Mouse (Mus musculus): ENCODE results near the gene Nsl1. TPM values are rescaled to one million over a fixed set of nuclear protein-coding genes. Genes with fewer than 3 reads are reported as not detected.

Gene Nsl1
- total RNA-seq, 2 experiments from 2014 or later = 0.38 to 0.47 TPM

DNA sequence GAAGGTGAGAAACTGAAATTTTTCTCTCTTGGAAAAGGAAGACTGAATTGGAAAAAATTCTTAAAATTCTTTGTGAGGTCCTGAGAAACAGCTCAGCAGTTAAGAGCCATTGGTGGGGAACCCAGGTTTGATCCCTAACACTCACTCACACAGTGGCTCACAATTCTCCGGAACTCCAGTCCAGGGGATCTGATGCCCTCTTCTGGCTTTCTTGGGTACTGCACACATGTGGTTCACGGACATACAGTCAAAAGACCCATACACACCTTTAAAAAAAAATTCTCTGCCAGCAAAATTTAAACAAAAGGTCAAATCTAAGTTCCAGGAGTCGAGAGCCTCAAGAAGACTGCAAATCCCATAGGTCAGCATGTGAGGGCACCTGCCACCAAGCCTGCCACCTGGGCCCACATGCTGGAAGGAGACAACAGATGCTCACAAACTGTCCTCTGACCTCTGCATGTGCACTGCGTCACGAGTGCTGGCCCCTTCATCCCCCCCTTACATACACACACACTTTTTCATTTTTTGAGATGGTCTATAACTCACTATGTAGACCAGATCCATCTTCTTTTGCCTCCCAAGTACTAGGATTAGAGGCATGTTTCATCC lies 22.2 kb downstream of the Nsl1 start:
- intact Hi-C loops (cut with DNase I) = no loop called here
- Histone ChIP-seq H3K27ac (no peak overlapping the region), H3K4me3 (no peak overlapping the region)
- TF ChIP-seq CTCF (IDR thresholded peaks at IDR 0.05) = peak; percentile 67
- DNase-seq (ENCODE audit: extremely low spot score in 1 of 2, low spot score in 2 of 2) = peak; percentile 20 to 32

DNA sequence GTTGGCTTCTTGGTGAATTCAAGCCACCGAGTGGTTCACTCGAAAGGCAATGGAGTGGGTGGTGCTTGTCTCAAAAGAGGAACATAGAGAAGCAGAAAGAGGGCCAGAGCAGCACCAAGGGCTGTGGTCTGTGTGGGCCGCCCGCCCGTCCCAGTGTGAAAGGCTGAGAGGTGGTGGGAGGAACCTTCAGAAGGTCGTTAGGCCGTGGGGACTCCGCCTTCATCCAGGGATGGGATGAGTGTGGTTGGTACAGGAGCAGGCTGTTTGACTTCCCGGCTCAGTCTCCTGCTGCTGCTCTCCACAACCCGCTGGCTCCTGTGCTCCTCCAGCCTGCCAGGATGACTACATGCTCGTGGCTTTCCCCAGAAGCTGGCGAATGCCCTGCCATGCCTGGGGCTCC lies 22.8 kb downstream of the Nsl1 start:
- no peak for DNase-seq (ENCODE audit: extremely low spot score in 1 of 2, low spot score in 2 of 2)
- Histone ChIP-seq H3K27ac (no peak overlapping the region), H3K4me3 (no peak overlapping the region)
- intact Hi-C loops (cut with DNase I) = no loop called here
- TF ChIP-seq CTCF (IDR thresholded peaks at IDR 0.05) = no peak

DNA sequence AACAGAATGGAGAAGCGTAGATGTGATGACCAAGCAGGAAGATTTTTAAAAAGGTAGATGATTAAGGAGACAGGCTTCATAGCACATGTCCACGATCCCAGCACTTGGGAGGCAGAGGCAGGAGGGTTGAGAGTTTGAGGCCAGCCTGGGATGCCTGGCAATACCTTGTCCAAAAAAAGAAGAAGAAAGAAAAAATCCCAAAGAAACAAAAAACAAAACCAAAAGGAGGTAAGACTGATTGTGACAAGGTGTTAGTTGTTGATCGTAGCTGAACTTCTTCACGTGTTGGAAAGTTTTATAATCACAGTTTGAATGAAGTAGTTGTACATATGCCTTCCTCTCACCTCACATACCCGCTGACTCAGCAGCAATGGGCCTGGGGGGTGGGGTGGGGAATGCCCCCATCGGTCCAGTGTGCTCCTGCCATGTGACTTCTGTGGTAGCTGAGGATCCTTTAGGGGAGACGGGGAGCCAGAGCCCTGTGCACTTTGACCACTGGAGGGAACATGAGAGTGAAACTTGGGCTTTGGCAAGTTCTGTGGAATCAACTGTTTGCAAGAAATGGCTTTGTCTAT lies 23.6 kb downstream of the Nsl1 start:
- Histone ChIP-seq H3K4me3 (no peak overlapping the region), H3K27ac (no peak overlapping the region)
- intact Hi-C loops (cut with DNase I) = no loop called here
- no peak for TF ChIP-seq CTCF (IDR thresholded peaks at IDR 0.05)
- no peak for DNase-seq (ENCODE audit: extremely low spot score in 1 of 2, low spot score in 2 of 2)

DNA sequence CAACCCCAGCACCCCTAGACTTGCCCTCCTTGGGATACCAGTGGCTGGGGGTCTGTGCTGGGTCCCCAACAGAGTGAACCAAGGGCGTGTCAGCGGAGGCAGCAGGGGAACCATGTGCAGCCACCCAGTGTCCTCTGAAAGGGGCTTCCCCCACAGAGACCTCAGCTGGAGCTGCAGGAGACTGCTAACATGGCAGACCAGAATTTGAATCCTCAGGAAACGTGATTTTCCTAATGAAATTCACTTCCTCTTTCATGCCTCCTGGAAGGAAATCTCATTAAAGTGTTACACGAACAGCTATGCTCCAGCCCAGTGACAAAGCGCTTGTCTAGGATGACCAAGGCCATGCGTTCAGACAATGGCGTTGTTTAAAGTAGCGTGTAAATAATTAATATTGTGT lies 24.1 kb downstream of the Nsl1 start:
- Histone ChIP-seq H3K4me3 (no peak overlapping the region), H3K27ac (no peak overlapping the region)
- no peak for DNase-seq (ENCODE audit: extremely low spot score in 1 of 2, low spot score in 2 of 2)
- intact Hi-C loops (cut with DNase I) = no loop called here
- TF ChIP-seq CTCF (IDR thresholded peaks at IDR 0.05) = no peak

DNA sequence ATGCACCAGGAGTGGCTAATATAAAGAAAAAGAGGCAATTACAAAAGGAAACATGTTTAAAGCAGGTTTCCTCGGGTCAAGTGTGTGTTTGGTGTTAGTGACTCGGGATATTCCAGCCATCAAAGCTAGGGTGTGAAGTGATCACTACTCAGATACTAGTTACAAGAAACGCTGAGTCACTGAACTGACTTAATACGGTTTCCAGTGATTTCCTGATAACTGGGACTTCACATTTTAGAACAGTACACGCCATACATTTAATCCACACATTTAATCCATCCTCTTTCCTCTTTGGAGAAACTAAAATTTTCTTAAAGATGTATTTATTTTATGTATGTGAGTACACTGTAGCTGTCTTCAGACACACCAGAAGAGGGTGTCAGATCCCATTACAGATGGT lies 25.1 kb downstream of the Nsl1 start:
- DNase-seq (ENCODE audit: extremely low spot score in 1 of 2, low spot score in 2 of 2) = no peak
- Histone ChIP-seq H3K27ac (no peak overlapping the region), H3K4me3 (no peak overlapping the region)
- intact Hi-C loops (cut with DNase I) = no loop called here
- no peak for TF ChIP-seq CTCF (IDR thresholded peaks at IDR 0.05)

DNA sequence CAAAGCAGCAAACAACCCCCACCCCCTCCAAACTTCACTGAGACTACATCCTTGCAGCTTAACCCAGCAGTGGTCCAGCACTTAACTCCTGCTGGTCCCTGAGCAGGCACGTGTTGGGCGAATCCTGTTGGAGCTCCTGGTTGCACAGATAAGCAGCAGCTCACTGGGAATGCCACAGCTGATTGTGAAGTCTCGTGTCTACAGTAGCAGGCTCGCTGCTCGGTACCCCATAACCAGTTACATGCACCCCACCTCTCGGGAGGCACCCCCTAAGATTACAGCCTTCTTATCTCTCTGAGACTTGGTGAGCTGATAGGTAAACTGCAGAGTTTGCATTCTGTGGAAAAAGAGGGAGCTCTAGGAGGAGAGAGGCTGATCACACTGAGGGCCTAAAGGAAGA lies 26.5 kb downstream of the Nsl1 start:
- intact Hi-C loops (cut with DNase I) = no loop called here
- TF ChIP-seq CTCF (IDR thresholded peaks at IDR 0.05) = no peak
- Histone ChIP-seq H3K27ac (no peak overlapping the region), H3K4me3 (no peak overlapping the region)
- no peak for DNase-seq (ENCODE audit: extremely low spot score in 1 of 2, low spot score in 2 of 2)

DNA sequence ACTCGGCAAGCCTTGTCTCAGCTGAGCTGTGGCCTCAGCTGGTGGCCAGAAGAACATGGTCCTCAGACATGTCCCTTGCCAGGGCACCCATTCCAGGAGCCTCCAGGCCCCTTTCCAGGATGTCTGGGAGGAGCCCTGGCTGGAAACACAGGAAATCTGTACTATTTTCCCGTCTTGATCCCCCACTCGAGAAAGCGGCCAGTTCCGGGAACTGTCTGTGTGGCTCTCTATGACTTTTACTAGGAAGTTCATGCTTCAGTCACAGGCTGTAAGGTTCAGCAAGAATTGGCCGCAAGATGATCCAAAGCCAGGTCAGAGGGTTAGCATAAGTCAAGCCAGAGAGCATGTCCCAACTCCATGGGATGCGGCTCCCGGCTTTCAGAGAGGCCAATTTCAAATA lies 29.2 kb downstream of the Nsl1 start:
- TF ChIP-seq CTCF (IDR thresholded peaks at IDR 0.05) = no peak
- intact Hi-C loops (cut with DNase I) = no loop called here
- Histone ChIP-seq H3K4me3 (no peak overlapping the region), H3K27ac (no peak overlapping the region)
- DNase-seq (ENCODE audit: extremely low spot score in 1 of 2, low spot score in 2 of 2) = no peak

DNA sequence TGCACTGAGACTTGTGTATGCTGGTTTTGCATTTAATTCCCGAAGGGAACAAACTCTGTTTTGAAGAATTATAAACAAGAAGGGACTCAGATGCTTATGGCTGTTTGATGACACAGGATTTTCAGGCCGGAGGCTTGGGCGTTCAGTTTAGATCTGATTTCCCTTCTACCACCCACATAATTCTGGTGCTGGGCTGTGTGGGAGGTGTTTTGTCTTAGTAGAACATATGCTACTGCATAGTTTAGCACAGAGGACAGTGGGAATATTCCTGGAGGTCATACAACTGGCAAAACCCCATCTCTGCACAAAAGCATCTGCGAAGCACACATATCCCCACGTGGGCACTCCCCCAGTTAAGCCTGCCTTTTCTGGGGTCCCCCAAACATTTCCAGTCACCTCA lies 30.8 kb downstream of the Nsl1 start:
- intact Hi-C loops (cut with DNase I) = no loop called here
- TF ChIP-seq CTCF (IDR thresholded peaks at IDR 0.05) = no peak
- no peak overlapping the region for H3K27ac ChIP-seq
- peak; percentile 28 to 51 for DNase-seq (ENCODE audit: extremely low spot score in 1 of 2, low spot score in 2 of 2)
- no peak overlapping the region for H3K4me3 ChIP-seq

DNA sequence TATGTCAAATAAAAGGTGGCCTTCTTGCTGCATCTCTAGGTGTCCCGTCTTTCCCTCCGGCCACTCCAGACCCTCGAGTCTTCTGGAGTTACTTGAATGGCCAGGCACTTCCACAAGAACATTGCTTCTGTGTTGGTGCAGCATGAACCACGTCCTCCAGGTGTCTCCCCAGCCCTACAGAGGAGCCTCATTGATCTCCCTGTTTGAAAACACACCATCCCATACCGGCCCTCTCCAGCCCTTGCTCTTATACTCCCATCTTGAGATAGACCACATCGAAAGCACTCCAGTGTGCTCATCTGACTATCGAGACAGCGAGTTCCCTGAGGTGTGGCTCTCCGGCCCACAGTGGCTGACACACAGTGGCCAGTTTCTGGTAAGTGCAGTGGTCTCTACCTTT lies 32.2 kb downstream of the Nsl1 start:
- Histone ChIP-seq H3K27ac (no peak overlapping the region), H3K4me3 (no peak overlapping the region)
- TF ChIP-seq CTCF (IDR thresholded peaks at IDR 0.05) = peak; percentile 42
- DNase-seq (ENCODE audit: extremely low spot score in 1 of 2, low spot score in 2 of 2) = no peak
- intact Hi-C loops (cut with DNase I) = loop anchor here (5.0 kb wide), 1 partner anchor 182 kb away; no protein-coding TSS in a partner anchor

DNA sequence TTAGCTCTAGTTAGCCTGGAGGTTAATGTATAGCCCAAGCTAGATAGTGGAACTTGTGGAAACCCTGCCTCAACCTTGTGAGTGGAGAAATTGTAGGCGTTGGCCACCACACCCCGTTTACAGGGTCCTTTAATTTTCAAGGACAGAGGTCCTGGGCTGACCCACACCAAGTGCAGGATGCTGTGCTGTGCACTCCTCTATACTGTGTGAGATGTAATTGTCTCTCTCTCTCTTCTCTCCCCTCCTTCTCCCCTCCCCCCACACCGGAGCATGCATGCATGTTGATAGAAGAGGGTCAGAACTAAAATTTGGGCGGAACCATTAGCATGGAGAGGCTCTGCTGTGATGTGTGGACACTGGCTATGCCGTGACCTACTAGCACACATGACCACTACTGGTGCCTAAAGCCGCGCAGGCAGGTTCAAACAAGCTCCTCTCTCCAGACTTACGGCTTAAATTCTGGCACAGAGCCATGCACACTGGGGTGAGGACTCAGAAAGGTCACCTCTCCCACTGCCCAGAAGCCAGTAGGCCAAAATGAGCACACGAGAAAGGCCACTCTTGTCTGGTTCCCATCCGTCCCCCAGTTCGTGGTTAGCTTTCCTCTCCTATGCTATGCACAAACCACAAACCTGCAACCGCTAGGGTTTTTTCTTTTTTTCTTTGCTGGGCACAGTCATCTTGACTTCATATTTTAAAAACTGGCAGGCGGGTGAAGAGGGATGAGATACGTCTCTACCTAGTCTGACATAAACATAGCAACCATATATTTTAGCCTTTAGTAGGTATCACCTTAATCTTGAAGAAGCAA lies 34.3 kb downstream of the Nsl1 start:
- intact Hi-C loops (cut with DNase I) = loop anchor here (5.0 kb wide), 1 partner anchor 180 kb away; no protein-coding TSS in a partner anchor
- Histone ChIP-seq H3K4me3 (no peak overlapping the region), H3K27ac (no peak overlapping the region)
- no peak; the same call in 1 of the 2 replicates for TF ChIP-seq CTCF (IDR thresholded peaks at IDR 0.05)
- DNase-seq (ENCODE audit: extremely low spot score in 1 of 2, low spot score in 2 of 2) = no peak

DNA sequence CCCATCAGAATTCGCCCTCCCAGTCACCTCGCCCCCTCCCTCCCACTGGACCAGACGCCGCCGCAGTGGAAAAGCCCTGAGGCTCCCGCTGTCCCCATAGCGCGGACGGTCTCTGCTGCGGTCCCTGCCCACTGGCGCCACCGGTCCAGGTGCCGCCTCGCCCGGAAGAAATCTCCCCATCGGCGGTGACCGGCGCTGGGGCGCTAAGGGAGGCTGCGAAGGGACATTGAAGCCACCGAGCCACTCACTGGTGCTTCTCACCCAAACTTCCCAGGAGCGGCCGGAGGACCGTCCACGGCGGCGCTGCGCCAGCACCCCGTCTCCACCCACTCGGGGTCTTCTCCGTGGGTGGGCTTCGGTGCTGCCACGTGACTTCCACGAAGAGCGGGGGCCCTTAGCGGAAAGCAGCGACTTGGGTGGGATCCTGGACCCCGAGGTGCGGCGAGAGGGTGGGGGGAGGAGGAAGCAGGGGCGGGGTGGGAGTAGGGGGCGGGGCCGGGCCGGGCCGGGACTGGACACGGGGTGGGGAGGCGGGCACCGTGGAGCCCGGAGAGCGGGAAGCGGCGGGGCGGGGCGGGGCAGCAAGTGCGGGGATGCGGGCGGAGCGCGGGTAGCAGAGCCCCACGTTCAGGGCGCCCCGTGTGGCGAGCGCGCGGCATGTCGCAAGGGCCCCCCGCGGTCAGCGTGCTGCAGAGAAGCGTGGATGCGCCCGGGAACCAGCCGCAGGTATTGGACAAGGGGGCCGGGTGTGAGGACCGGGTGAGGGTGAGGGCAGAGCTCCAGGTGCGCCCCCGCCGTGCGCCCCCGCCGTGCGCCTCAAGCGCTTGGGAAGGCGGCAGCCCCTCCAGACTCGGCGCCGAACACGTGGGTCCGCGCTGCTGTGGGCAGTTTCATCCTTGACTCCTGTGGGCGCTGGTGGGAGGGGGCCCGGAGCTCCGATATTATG lies 35.3 kb downstream of the Nsl1 start, which contains the start of gene Batf3:
Batf3 (plus strand) TSS at position 46 of the 946 bp plus-strand sequence.
- Histone ChIP-seq H3K27ac (no peak within 1 kb of the TSS), H3K4me3 (peak within 1 kb of the TSS; percentile 53)
- TF ChIP-seq CTCF (IDR thresholded peaks at IDR 0.05) = peak; percentile 54
- DNase-seq (ENCODE audit: extremely low spot score in 1 of 2, low spot score in 2 of 2) = peak; percentile 31
- intact Hi-C loops (cut with DNase I) = loop anchor here (5.0 kb wide), 1 partner anchor 179 kb away; no protein-coding TSS in a partner anchor
